Mouse (Mus musculus) limb, embryonic 11.5 days (tissue): ENCODE data around the gene Egf. TPM values are rescaled to one million over a fixed set of nuclear protein-coding genes. Genes with fewer than 3 reads are reported as not detected.

Source experiments
- ATAC-seq: fragments of 200-750 bp; cut with Nextera tagmentation; 2 replicates; pipeline ENCODE4 v1.8.0; 2017; ENCODE audit warnings: low read depth; ENCODE audit not compliant: insufficient number of reproducible peaks, low FRiP score, low TSS enrichment
- DNase-seq: peaks from one replicate; pipeline ENCODE4 v3.0.0-alpha.2; 2015; ENCODE audit warnings: low spot score
- H3K27ac ChIP-seq: fragments of 300-500 bp; sonication (generic); replicated peaks from 2 replicates; pipeline ENCODE4 v1.5.1; 2014; ENCODE audit warnings: low read depth, mild to moderate bottlenecking, low read length
- H3K27me3 ChIP-seq: fragments of 300-500 bp; sonication (generic); 2 replicates; pipeline ENCODE4 v1.6.1; 2014; ENCODE audit warnings: mild to moderate bottlenecking, low read length, mixed read lengths; ENCODE audit not compliant: control insufficient read depth, insufficient read depth
- H3K36me3 ChIP-seq: fragments of 300-500 bp; sonication (generic); 2 replicates; pipeline ENCODE4 v1.6.1; 2014; ENCODE audit warnings: mild to moderate bottlenecking, low read length, moderate library complexity, mixed read lengths; ENCODE audit not compliant: control insufficient read depth, insufficient read depth
- H3K4me1 ChIP-seq: fragments of 300-500 bp; sonication (generic); 2 replicates; pipeline ENCODE4 v1.6.1; 2014; ENCODE audit warnings: low read length, mixed read lengths; ENCODE audit not compliant: control insufficient read depth, insufficient read depth
- H3K4me2 ChIP-seq: fragments of 300-500 bp; sonication (generic); 2 replicates; pipeline ENCODE4 v1.6.1; 2014; ENCODE audit warnings: low read depth, mild to moderate bottlenecking, moderate library complexity; ENCODE audit not compliant: severe bottlenecking
- H3K4me3 ChIP-seq: fragments of 300-500 bp; sonication (generic); 2 replicates; pipeline ENCODE4 v1.5.1; 2014; ENCODE audit warnings: low read depth, low read length
- H3K9ac ChIP-seq: fragments of 300-500 bp; sonication (generic); 2 replicates; pipeline ENCODE4 v1.6.1; 2014; ENCODE audit warnings: mild to moderate bottlenecking, low read length
- H3K9me3 ChIP-seq: fragments of 300-500 bp; sonication (generic); 2 replicates; pipeline ENCODE4 v1.6.1; 2016; ENCODE audit warnings: low read length; ENCODE audit not compliant: control insufficient read depth
- WGBS: fragments of 180-500 bp; shearing (Covaris S2); extraction: QIAGEN DNeasy Blood & Tissue Kit; methylation state at CpG from one replicate; pipeline ENCODE4 v1.1.7; 2014; 5-methylcytosine and 5-hydroxymethylcytosine counted together
- polyA plus RNA-seq: library from polyadenylated mRNA; unstranded; fragments of >200 nt; fragmentation: Nextera tagmentation; extraction: Ambion mirVana; gene quantifications from 2 replicates; pipeline ENCODE4 v1.2.1, GENCODE M21; 2014

The Egf gene
- polyA plus RNA-seq, 1 experiment from 2014 or later = 0.92 TPM

DNA sequence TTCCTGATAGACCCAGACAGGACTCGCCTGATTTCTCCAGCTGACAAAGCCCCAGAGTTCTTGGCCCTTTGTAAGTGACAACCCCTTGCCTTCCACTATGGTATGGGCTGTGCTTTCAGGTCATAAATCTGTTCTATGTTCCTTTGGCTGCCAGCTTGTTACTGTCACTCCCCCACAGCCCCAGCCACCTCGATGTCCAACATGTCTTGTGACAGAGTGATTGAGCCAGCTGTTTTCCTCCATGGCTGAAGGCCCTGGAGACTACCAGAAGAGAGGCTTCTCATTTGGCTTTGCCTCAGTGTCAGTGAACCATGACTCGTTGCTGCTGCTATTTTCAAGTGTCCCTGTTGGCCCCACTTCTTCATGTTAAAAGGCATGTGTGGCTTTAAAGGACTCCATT is 109.7 kb downstream of the Egf start:
- Histone ChIP-seq H3K36me3 (no peaks in the 10 kb centered on the region), H3K4me2 (no peak overlapping the region), H3K4me3 (no peak overlapping the region), H3K9me3 (no peaks in the 10 kb centered on the region), H3K27me3 (no peaks in the 10 kb centered on the region), H3K9ac (no peak overlapping the region), H3K27ac (no peak overlapping the region), H3K4me1 (no peaks in the 10 kb centered on the region)
- WGBS = 56% methylated on average over 3 of the region's 3 CpGs
- no peak for ATAC-seq
- no peak for DNase-seq

DNA sequence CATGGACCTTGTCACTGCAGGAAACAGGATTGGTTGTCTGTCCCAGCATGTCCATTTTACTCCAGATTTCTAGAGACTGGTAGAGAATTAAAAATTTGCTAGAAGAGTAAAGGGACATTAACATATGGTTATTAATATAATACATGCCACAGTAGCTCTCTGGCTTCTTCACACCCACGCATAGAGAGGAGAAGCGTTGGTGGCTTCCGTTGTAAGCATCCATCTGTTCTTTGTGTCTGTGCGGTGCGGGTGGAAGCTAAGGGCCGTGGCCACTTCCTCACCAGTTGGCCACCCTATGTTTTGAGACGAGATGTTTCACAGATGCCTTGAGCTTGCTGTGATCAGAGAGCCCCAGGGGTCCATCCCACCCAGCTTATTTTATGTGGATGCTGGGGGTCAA is 113.5 kb downstream of the Egf start:
- Histone ChIP-seq H3K4me2 (no peak overlapping the region), H3K4me3 (no peak overlapping the region), H3K4me1 (no peaks in the 10 kb centered on the region), H3K9ac (no peak overlapping the region), H3K36me3 (no peaks in the 10 kb centered on the region), H3K27ac (no peak overlapping the region), H3K27me3 (no peaks in the 10 kb centered on the region), H3K9me3 (no peaks in the 10 kb centered on the region)
- ATAC-seq (no peak), DNase-seq (no peak)
- 83% methylated on average over 7 of the region's 7 CpGs for WGBS

GRCm38 (mm10) chr3:129640211-129641000 is 114.7 kb downstream of the Egf start:
- WGBS = 85% methylated on average over 10 of the region's 10 CpGs
- no peaks in the 10 kb centered on the region for H3K4me1 ChIP-seq
- no peak for ATAC-seq
- H3K4me2 ChIP-seq = no peak overlapping the region
- no peak overlapping the region for H3K27ac ChIP-seq
- H3K9me3 ChIP-seq = no peaks in the 10 kb centered on the region
- no peaks in the 10 kb centered on the region for H3K36me3 ChIP-seq
- no peak for DNase-seq
- no peak overlapping the region for H3K9ac ChIP-seq
- no peak overlapping the region for H3K4me3 ChIP-seq
- H3K27me3 ChIP-seq = no peaks in the 10 kb centered on the region

DNA sequence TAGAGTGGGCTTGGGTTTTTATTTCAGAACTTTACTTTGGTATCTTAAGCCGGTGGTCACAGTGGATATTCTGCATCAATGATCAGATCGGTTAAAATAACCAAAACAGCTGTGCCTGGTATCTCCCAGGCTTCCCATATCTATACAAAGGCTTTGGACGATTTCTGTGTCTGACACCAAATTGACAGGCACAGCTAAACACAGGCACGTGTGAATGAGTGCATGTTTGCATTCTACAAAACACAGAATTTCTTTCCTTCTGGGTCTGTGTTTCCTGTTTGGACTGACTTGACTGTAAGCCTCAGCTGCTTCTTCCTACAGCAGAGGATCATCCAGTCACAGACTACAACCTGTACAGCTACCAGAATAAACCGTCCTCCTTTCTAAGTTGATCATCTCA is 115.4 kb downstream of the Egf start:
- H3K4me1 ChIP-seq = no peaks in the 10 kb centered on the region
- DNase-seq (no peak), ATAC-seq (no peak)
- H3K9ac ChIP-seq = no peak overlapping the region
- no peak overlapping the region for H3K27ac ChIP-seq
- WGBS = 88% methylated on average over 5 of the region's 5 CpGs
- no peaks in the 10 kb centered on the region for H3K36me3 ChIP-seq
- no peaks in the 10 kb centered on the region for H3K9me3 ChIP-seq
- H3K4me2 ChIP-seq = no peak overlapping the region
- H3K4me3 ChIP-seq = no peak overlapping the region
- H3K27me3 ChIP-seq = no peaks in the 10 kb centered on the region

DNA sequence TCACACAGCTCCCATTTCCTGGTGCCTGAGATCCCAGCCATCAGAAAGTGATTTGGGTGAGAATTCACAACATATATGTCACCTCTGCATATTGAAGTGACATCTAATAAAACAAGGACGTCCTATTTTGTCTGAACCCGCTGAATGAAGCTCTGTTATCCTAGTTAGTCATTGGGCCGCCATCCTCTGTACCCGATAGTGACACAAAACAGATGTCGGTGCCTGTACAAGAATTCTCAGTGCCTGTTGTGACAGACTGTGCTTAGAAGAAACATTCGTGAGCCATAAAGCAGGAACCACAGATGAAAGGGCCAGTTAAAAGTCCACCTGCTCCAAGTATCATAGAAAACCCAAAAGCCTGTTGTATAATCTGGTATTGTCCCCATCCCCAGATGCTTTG is 117.7 kb downstream of the Egf start:
- ATAC-seq (no peak), DNase-seq (no peak)
- Histone ChIP-seq H3K4me2 (no peak overlapping the region), H3K27me3 (no peaks in the 10 kb centered on the region), H3K9ac (no peak overlapping the region), H3K4me1 (no peaks in the 10 kb centered on the region), H3K9me3 (no peaks in the 10 kb centered on the region), H3K4me3 (no peak overlapping the region), H3K27ac (no peak overlapping the region), H3K36me3 (no peaks in the 10 kb centered on the region)
- 79% methylated on average over 6 of the region's 6 CpGs for WGBS

- H3K4me3 ChIP-seq = no peak overlapping the region
- no peak for ATAC-seq
- no peaks in the 10 kb centered on the region for H3K4me1 ChIP-seq
- DNase-seq = no peak
- WGBS = 89% methylated on average over 11 of the region's 11 CpGs
- no peaks in the 10 kb centered on the region for H3K36me3 ChIP-seq
- H3K27ac ChIP-seq = no peak overlapping the region
- no peaks in the 10 kb centered on the region for H3K27me3 ChIP-seq
- no peaks in the 10 kb centered on the region for H3K9me3 ChIP-seq
- no peak overlapping the region for H3K9ac ChIP-seq
- H3K4me2 ChIP-seq = no peak overlapping the region
Measured at GRCm38 (mm10) chr3:129634260-129634901, 120.7 kb downstream of the Egf start.

- H3K4me3 ChIP-seq = no peak overlapping the region
- no peaks in the 10 kb centered on the region for H3K4me1 ChIP-seq
- 78% methylated on average over 8 of the region's 8 CpGs for WGBS
- H3K9ac ChIP-seq = no peak overlapping the region
- H3K27ac ChIP-seq = no peak overlapping the region
- ATAC-seq (no peak), DNase-seq (no peak)
- no peaks in the 10 kb centered on the region for H3K9me3 ChIP-seq
- H3K4me2 ChIP-seq = no peak overlapping the region
- H3K36me3 ChIP-seq = no peaks in the 10 kb centered on the region
- no peaks in the 10 kb centered on the region for H3K27me3 ChIP-seq
Measured at GRCm38 (mm10) chr3:129633518-129633917, 121.6 kb downstream of the Egf start.

DNA sequence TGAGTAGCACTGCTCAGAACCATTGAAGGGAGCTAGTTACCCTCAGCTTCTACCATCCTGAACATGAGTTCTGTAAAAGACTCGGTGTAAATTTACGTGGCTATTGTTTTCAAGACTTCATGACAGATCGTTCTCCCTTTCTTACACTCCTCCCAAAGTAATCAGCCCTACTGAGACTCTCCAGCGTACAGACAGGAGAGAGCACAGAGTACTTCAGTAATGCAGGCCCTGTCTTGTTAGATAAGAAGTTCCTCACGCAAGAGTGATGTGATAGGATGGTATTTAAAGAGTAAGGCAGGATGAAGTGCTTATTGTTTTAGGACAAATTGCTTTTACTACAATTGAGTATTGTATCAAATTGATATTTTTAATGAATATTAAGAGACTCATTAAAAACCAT is 123.3 kb downstream of the Egf start:
- Histone ChIP-seq H3K4me1 (no peaks in the 10 kb centered on the region), H3K27me3 (no peaks in the 10 kb centered on the region), H3K4me2 (no peak overlapping the region), H3K4me3 (no peak overlapping the region), H3K9ac (no peak overlapping the region), H3K36me3 (no peaks in the 10 kb centered on the region), H3K27ac (no peak overlapping the region), H3K9me3 (no peaks in the 10 kb centered on the region)
- WGBS = 96% methylated on average over 5 of the region's 5 CpGs
- ATAC-seq (no peak), DNase-seq (no peak)
